Mouse (Mus musculus): ENCODE measurements around the gene Ccdc181. TPM values are rescaled to one million over a fixed set of nuclear protein-coding genes. Genes with fewer than 3 reads are reported as not detected.

Ccdc181 gene
- total RNA-seq, 2 experiments from 2014 or later = 21.1 to 21.8 TPM

- no peak for DNase-seq
Measured at GRCm38 (mm10) chr1:164335846-164336245, 60.5 kb downstream of the Ccdc181 start.

Other genes with a start within 250 kb of the Ccdc181 start
- gene Sele, start 227.4 kb upstream of the Ccdc181 start, total RNA-seq (2021) = not detected
- not detected for gene Sell, start 213.6 kb upstream of the Ccdc181 start, total RNA-seq (2021)
- under 1 TPM in 1 of 2 experiments, not detected in 1; 0.38 TPM for gene Selp, start 160.3 kb upstream of the Ccdc181 start, total RNA-seq (2021)
- 1 to 10 TPM in 1 of 2 experiments, under 1 TPM in 1; 0.57 to 1.5 TPM for gene F5, start 123.7 kb upstream of the Ccdc181 start, total RNA-seq (2021)
- gene Slc19a2, start 26.5 kb upstream of the Ccdc181 start, total RNA-seq (2021) = 10 to 100 TPM; 12.8 to 15.6 TPM
- 10 to 100 TPM; 24.6 to 26.1 TPM for gene Nme7, start 28.5 kb downstream of the Ccdc181 start, total RNA-seq (2021)
- 10 to 100 TPM; 23.0 to 23.4 TPM for gene Blzf1, start 31.9 kb downstream of the Ccdc181 start, total RNA-seq (2021)
- 1,000 to 10,000 TPM; 1,962 to 1,976 TPM for gene Atp1b1, start 182.8 kb downstream of the Ccdc181 start, total RNA-seq (2021)